Mouse (Mus musculus): ENCODE measurements around the gene Ube2s. TPM values are rescaled to one million over a fixed set of nuclear protein-coding genes. Genes with fewer than 3 reads are reported as not detected.
A peak's percentile ranks its signal among the peaks of the same experiment; 100 is the strongest.
"Not testable (repeated sequence)": the region's sequence is repeated elsewhere in the genome, so short reads cannot be mapped to it uniquely, and the experiment has no call there.

The Ube2s gene
- total RNA-seq (2021) = 100 to 1,000 TPM; 140 to 156 TPM
- long read RNA-seq, experiment 1, full-length matches to known transcripts = 65 of 69 reads
- long read RNA-seq, experiment 1, partial matches to known transcripts = 2 of 69 reads
- long read RNA-seq, experiment 1, other reads (novel, unspliced or antisense) = 2 of 69 reads
- long read RNA-seq, experiment 2, full-length matches to known transcripts = 133 of 136 reads
- long read RNA-seq, experiment 2, partial matches to known transcripts = 0 of 136 reads
- long read RNA-seq, experiment 2, other reads (novel, unspliced or antisense) = 3 of 136 reads

GRCm38 (mm10) chr7:4812303-4813104, at the start of gene Ube2s:
TSS of gene Ube2s (minus strand) at chr7:4812590.
- DNase-seq (ENCODE audit: low spot score in 2 of 2) = peak; percentile 90 to 94

GRCm38 (mm10) chr7:4860926-4861325, 48.5 kb upstream of the Ube2s start:
- DNase-seq (ENCODE audit: low spot score in 2 of 2) = not testable (repeated sequence)

GRCm38 (mm10) chr7:4859418-4859978, 47.1 kb upstream of the Ube2s start:
- DNase-seq (ENCODE audit: low spot score in 2 of 2) = no peak

- no peak for DNase-seq (ENCODE audit: low spot score in 2 of 2)
Measured at GRCm38 (mm10) chr7:4857321-4857720, 44.9 kb upstream of the Ube2s start.

DNA sequence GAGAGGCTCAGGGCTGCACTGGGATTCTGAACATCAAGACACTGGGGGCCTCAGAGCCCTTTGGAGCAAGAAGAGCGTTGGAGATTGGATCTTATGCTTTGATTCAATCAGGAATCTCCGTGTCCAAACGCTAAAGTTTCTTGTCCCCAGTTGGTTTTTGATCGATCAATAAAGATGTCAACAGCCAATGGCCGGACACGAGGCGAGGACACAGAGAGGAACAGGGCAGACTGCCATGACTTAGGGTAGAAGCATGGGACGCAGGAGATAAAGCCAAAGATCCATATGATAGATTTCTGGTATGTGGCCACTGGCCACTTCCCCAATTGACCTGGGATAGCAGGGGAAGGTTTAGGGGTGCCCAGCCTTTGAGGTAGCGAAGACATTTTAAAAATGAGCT, 44.1 kb upstream of the Ube2s start:
- DNase-seq (ENCODE audit: low spot score in 2 of 2) = no peak

DNA sequence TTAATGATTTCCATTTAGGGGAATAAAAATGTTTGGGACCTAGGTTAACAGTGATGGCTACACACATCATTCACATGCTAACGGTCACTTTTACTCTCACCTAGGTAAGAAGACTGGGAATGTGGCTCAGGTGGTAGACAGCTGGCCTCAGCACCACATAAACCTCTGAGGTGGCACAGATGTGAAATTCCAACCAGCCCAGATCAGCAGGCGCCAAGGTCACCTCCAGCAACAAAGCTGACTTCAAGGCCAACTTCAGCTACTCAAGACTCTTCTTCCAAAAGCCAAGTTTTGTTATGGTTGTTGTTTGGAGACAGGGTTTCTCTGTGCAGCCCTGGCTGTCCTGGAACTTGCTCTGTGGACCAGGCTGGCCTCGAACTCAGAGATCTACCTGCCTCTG, 41.2 kb upstream of the Ube2s start:
- no peak for DNase-seq (ENCODE audit: low spot score in 2 of 2)

- DNase-seq (ENCODE audit: low spot score in 2 of 2) = no peak
Measured at GRCm38 (mm10) chr7:4851315-4851688, 38.9 kb upstream of the Ube2s start.

DNA sequence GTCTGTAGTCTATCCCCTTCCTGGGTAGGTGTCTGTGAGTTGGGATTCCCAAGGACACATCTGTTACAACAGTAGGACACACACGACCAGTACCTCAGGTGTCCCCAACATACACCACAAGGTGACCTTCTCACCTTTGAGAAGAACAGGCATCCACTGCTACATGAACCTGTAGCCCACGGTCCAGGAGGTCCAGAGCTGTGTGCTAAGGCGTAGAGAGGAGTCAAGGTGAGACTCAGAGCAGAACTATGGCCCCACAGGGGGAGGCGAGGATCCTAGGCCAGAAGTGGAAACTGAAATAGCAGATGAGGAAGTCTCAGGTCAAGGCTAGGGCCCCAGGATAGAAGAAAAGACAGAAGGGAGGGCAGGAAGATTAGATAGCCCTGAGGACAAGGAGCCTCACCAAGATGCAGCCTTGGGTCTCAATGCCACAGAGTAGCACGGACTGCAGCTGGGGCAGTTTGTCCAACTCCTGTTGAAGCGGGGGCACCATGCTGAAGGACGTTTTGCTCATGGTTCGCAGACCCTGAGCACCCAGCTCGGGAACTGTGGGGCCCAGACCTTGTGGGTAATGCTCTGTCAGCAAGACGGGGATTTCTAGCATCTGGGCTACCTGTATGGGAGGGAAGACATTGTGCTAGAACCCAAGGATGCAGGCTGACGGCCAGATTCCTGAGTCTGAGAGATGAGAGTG, 38.4 kb upstream of the Ube2s start:
- no peak for DNase-seq (ENCODE audit: low spot score in 2 of 2)

DNA sequence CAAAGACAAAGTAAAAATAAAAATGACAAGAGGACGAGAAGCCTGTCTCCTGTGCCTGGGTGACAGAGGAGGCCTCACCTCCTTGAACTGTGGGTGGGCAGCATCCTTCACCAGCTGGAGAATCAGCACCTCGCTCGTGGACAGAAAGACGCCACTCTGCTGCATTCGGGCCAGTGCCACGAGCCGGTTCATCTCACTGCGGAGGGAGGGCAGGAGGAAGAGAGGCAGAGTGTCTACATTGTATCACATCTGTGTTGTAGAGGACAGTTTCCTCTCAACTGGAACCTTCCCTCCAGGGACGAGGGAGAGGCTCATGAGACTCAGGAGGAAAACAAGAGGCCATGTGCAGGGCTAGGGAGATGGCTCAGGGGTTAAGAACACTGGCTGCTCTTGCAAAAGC, 37.0 kb upstream of the Ube2s start:
- no peak for DNase-seq (ENCODE audit: low spot score in 2 of 2)

DNA sequence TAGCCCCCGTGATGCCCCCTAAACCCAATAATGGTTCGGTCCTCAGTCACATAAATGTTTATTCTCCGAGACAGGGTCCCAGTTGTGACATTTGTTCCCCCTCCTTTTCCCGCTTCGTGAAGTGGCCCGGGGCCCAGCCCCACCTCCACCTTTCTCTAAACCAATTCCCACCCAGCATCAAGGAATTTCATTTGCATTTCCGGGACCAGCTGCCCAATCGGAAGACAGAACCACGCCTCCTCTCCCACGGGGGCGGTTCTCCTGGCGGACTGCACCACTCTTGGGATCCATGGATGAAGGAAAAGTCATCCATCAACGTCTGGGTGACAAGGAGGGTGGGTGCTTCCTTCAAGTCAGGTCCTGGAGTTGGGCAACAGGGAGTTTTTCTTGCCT, 32.5 kb upstream of the Ube2s start:
- DNase-seq (ENCODE audit: low spot score in 2 of 2) = peak in 1 of 2 experiments; percentile 40

GRCm38 (mm10) chr7:4844245-4844916, 32.0 kb upstream of the Ube2s start, which contains the start of gene Shisa7:
TSS of gene Shisa7 (minus strand) at chr7:4844696.
- no peak for DNase-seq (ENCODE audit: low spot score in 2 of 2)

DNA sequence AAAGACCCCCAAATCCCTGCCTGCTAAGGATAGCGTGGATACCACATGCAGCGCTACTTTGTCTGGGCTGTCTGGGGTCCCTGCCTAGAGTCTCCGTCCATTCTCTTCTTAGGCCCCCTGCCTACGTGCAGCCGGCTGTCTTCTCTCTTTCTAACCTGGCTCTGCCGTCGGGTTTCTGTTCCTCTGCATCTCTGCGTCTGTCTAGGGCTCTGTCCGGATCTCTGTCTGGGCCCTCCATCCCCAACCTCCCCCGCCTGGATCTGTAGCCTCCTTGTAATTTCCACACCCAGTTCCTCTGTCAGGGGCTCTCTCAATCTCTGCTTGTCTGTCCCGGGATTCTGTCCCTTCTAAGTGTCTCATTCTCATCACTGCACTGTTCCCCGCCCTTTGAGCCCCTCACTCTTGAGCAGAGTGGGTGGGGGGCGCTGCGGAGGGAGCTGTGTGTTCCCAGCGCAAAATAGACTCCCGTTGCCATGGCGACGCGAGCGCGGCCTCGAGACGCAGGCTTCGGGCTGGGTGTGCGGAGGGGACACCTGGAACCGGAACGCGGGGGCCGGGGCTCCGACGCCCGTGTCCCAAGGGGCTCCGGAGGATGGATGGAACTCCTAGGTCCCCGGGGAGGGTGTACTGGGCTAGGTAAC, 31.3 kb upstream of the Ube2s start:
- DNase-seq (ENCODE audit: low spot score in 2 of 2) = no peak

DNA sequence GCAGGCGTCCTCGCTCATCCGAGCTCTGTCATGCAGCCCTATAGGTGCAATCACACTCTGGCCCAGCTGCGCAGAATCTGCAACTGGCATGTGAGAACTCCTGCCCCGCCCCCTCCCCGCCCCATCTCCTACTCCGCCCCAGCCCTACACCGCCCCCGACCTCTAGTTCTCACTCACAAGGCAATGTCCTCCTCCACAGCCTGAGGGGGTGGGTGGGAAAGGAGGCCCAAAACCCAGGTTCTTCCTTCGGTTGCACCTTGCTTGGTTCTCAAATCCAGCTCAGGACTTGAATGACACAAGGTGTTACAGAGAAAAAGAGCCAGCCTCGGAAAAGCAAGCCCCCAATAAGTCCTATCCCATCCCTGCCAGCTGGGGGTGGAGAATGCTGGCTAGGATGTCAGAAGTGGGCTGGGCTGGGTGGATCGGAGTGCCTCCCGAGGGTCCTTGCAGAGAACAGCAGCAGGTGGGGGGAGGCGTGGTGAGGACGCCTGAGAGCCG, 30.3 kb upstream of the Ube2s start:
- DNase-seq (ENCODE audit: low spot score in 2 of 2) = no peak

GRCm38 (mm10) chr7:4842077-4842476, 29.7 kb upstream of the Ube2s start:
- no peak for DNase-seq (ENCODE audit: low spot score in 2 of 2)

GRCm38 (mm10) chr7:4837639-4838038, 25.2 kb upstream of the Ube2s start:
- no peak for DNase-seq (ENCODE audit: low spot score in 2 of 2)

DNA sequence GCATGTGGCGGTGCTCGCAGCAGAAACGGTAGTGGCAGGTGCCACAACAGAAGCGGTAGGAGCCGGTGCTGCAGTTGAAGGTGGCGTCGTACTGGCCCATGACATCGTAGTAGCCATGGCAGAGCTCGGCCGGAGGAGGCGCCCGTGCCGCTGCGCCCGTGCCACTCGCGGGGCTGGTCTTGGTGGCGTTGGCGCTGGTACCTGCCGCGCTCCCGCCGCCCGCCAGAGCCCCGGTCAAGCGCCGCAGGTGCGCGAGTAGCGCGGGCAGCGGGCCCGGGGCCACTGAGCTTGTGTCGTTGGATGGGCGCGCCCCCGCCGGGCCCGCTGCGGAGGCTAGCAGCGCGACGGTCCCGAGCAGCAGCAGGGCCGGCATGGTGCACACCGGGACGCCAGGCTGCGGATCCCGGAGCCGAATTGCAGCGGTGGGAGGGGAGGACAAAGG, 24.0 kb upstream of the Ube2s start:
- DNase-seq (ENCODE audit: low spot score in 2 of 2) = peak in 1 of 2 experiments; percentile 51

DNA sequence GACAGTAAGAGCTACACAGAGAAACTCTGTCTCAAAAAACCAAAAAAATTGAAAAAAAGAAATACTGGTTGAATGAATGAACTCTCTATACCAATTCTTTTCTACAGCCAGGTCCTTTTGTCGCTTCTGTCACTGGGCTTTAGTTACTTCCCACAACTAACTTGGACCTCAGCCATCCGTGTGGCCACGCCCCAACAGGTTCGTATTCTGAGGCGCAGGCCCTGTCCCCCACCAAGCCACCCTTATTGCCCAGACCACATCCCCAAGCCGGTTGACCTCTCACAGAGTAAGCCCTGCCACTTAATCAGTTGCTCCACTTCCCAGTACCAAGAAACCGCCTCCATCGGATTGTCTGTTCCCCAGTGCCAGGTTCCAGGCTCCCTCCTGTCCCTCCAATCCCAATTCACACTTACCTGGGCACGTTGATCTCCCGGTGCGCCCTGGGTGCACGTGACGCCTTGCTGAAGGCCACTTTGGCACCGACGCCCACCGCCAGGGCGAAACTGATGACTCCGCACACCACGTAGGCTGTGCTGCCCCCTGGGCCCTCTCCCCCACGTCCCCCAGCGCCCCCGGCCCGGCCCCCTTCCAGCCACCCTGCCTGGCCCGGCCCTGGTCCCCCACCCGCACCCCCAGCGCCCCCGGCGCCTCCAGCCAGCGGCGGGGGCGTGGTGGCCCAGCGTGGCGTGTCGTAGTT, 23.4 kb upstream of the Ube2s start:
- DNase-seq (ENCODE audit: low spot score in 2 of 2) = no peak

- no peak for DNase-seq (ENCODE audit: low spot score in 2 of 2)
Measured at GRCm38 (mm10) chr7:4830476-4830875, 18.1 kb upstream of the Ube2s start.

- DNase-seq (ENCODE audit: low spot score in 2 of 2) = no peak
Measured at GRCm38 (mm10) chr7:4825365-4825764, 13.0 kb upstream of the Ube2s start.

Data from adrenal gland, postnatal 4 days (tissue).